Mouse (Mus musculus): ENCODE measurements around the gene Nsdhl.
A peak's percentile ranks its signal among the peaks of the same experiment; 100 is the strongest.

The Nsdhl gene

DNA sequence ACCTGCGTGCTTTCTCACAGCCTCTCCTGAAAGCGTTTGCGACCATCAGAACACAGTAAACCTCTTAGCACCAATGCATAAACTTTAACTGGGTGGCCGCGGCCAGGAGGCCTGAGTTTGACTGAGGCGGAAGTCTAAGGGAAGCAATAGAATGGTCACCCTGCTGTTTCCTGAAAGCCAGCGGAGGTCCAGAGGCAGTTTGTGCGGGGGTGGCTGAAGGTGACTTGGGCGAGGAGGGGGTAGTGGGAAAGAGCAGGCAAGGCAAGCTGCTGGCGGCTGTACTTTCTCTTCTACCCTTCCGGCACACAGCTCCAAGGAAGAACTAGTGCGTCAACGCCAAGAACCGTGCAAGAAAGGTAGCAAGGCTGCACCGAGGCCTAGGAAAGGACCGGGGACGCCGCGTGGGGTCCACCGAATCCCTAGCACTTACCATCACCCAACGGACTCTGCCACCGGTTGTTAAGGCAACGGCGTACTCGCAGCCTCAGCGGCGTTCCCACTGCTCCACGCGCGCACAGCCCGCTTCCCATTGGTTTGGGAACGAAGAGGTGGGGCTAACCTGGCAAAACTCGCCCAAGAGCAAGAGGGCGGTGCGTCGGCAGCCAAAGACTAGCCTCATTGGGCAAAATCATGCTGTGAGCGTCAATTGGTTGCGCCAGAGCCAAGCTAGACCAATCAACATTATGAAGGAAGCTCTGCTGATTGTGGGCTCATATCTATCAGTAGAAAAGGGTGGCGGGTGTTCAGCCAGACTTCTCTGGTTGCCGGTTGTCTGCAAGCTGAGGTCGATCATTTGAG is at the start of gene Nsdhl, which contains the start of gene Cetn2:
TSS of gene Nsdhl (plus strand) at position 674 of the 798 bp plus-strand sequence.
TSS of gene Cetn2 (minus strand) at position 528 of the 798 bp plus-strand sequence.
- peak; percentile 89 for DNase-seq

DNA sequence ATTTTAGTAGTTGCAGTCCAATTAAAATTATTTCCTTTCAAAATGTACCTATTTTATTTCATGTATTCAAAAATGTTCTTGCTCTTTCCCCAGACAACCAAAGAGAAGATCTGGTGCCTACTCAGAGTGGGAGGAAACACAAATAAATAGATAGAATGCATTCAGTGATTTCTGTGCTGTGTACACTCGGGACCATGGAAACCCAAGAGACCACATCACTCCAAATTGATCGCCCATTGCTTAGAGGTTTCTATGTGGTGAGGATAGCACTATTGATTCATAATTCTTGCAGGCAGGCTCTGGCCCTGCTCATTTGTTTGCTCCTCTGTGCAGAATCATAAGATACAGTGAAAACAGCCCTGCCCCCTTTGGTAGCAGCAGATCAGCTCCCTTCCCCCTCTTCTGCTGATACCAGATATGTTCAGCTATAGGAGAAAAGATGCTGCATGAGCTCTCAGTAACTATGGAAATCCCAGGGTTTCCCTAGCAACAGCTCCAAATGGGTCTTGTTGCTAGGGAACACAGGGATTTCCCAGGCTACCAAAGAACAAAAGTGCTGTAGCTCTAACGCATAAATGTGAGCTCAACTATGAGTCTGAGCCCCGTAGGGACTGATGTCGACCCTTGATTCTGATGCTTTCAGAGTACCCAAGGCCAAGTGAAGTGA is 22.8 kb upstream of the Nsdhl start:
- DNase-seq: no peak

DNA sequence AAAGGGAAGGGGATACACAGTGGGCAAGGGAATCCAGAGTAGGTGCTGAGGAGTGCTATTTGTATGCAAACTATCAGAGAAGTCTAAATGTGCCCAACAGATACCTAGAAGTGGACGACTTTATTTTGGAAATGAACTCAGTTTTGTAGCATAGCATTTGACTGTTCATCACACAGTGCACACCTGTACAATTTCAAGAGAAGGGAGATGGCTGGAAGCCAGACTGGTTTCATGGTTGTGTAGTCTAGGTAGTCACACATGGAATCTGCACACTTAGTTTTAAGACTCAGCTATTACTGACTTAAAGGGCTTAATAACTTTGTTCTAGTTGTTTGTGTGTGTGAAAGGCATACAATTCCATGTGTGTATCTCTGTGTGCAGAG is 22.3 kb upstream of the Nsdhl start:
- DNase-seq: no peak

DNA sequence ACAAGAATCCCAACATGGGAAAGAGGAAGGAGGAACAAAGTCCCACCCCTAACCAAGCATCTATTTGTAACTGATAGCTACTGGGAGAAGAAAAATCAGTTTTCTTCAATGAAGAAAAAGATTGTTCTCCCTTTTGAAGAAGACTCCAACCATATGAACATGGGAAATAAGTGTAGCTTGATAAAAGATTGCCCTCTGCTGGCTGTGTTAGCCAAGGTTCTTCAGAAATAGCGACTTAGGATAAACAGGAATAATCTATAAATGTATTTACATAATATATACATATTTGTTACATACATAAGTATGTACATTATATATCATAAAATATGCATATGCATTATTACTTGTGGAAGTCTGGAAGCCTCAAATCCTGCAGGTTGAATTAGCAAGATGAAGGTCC is 15.8 kb upstream of the Nsdhl start:
- no peak for DNase-seq

GRCm38 (mm10) chrX:72907619-72908403 is 10.5 kb upstream of the Nsdhl start:
- DNase-seq: no peak

GRCm38 (mm10) chrX:72908404-72908741 is 10.0 kb upstream of the Nsdhl start:
- DNase-seq: no peak

DNA sequence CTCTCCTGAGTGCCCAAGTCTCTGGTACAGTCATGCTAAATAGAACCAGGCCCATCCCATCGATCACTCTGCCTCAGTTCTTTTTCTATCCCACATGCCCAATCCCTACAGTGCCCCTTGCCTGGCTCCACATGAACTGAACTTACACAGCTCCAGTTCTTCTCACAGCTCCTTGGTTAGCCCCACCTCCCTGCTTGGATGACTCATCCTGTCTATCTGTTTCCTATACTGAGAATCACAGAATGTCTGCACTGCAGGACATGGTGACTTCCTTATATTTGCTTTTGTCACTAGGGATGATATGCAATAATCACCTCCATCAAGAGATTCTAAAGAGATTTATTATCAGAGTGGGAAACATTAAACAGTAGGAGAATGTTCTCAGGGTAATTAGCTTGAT is 6.7 kb upstream of the Nsdhl start:
- no peak for DNase-seq

DNA sequence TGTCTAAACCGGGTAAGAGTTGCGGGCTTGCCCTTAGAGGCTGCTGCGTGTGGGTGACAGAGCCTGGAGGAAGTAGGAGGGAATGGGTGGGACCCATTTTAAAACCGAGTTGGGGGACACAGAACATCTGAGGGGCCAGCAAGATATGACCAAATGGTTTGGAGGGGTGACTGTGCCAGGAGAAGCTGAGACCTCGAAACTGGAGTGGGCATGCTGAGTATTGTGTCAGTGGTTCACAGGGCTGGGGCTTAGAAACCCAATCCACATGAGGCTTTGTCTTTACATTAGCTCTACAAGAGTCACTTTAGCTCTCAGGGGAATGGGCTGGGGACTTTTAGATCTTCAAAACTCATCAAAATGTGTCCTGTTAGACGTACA is 314 bp downstream of the Nsdhl start:
- no peak for DNase-seq

GRCm38 (mm10) chrX:72921391-72921790 is 3.0 kb downstream of the Nsdhl start:
- no peak for DNase-seq

GRCm38 (mm10) chrX:72953464-72953863 is 35.1 kb downstream of the Nsdhl start:
- DNase-seq: no peak

- no peak for DNase-seq
Measured at GRCm38 (mm10) chrX:72956486-72956885, 38.1 kb downstream of the Nsdhl start.

DNA sequence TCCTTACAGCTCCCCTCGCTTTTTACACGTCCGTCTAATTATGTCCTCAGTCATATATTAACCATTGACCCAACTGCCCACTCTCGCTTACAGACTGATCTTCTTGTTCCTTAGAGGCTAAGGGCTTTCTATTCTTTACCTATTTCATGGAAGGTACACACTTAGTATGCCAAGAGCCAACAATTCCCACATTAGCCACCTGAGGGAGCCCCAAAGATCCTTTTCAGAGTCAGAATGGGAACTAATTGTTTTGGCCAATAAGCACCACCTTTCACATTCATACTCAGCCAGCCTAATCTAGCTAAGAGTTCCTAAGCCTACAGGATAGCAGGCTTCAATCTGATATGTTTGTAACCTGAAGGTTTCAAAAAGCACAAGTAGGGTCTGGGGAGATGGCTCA is 42.1 kb downstream of the Nsdhl start:
- no peak for DNase-seq

GRCm38 (mm10) chrX:72961511-72961910 is 43.2 kb downstream of the Nsdhl start:
- no peak for DNase-seq

DNA sequence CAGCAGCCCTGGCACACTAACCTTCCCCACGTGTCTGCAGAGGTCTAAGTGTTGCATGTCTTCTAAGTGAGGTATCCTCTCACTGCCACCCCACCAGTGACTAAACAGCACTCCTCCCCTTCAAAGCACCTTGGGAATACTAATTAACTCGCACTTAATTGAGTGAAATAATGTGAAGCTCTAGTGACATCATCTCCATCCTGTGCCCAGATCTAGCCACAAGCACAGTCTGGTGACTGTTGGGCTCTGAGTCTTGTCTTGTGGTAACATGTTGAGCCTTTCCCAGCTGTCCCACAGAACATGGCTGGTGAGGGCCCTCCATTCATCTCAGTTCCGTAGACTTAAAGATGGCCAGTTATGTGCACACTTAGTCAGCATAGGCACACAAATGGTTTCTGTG is 44.4 kb downstream of the Nsdhl start:
- DNase-seq: no peak

DNA sequence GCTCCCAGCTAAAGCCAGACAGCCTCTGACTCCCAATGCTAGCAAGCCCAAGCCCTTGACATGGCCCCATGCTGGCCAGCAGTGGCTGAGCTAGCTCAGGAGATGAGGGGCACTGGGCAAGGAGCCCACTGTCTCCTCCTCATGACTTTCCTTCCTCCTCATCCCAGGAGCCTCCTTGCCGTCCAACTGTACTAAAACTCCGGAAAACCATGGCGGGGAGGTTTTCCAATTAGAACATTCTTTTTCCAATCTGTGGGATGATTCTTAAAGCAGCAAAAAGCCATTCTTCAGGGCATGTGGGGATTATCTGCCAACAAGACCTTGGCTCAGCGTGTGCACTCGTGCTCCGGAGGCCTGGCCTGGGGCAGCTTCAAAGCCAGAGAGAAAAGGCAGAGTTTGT is 64.5 kb downstream of the Nsdhl start:
- DNase-seq: no peak

- DNase-seq: no peak
Measured at GRCm38 (mm10) chrX:72985607-72986006, 67.2 kb downstream of the Nsdhl start.

DNA sequence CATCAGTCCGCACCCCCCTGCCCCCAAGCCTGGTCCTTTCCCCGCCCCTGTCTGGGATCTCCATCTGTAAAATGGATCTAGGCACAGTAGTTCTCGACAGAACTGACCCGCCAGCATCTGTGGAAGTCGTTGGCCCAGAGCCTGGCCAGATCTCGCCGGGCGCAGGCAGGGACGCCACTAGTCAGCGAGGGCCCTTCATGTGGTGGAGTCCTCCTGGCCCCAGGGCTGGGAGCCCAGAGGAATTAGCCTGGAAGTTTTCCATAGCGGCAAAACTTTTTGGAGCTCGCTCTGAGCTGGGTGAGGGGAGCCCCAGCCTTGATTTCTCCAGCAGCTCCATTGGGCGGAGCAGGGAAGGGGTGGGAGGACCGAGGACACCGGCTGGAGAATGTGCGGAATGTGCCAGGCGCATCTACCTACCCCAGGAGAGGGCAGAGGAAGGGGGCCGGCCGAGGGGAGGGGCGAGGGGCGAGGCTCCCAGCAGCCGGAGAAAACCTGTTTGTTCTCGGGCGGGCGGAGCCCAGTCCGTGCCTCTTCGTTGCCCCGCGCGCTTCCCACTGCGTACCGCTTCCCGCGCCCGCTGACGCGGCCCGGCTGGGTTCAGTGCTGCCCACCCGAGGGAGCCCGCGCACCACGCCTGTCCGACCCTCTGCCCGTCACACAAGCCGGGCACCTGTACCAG is 68.6 kb downstream of the Nsdhl start, which contains the start of gene Zfp185:
TSS of gene Zfp185 (plus strand) at position 499 of the 679 bp plus-strand sequence.
- no peak for DNase-seq

DNA sequence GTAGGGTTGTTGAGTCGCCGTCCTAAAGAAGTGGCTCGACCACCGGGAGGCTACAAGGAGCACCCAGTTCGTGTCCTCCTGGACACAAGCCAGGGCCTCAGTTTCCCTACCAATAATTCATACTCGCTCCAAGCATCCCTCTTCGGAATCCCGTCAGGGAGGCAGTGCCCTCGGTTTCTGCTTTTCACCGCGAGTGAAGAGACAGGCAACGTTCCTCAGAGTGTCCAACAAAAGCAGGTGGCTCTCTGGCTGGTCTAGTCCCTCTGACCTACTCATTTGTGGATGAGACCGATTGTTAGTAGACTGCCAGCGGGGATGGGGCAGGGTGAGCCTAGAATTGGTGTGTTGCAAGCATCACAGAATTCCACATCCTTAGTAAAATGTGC is 69.2 kb downstream of the Nsdhl start:
- no peak for DNase-seq

DNA sequence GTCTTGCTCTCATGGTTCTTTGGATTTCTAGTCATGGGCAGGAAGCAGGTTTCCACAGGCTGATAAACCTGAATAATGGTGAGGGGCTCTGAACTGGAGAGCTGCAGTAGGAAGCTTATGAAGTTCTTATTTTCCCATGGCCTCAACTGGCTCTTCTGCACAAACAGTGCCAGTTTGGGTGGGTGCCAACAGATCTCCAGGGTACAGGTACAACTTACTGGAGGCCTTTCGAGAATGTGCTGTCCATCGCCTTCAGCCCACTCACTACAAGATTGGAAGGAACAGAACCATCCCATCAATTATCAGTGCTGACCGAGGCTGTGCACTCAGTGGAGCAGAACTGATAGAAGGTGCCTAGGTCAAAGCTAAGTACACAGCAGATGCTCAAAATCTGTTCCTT is 70.1 kb downstream of the Nsdhl start:
- no peak for DNase-seq

DNA sequence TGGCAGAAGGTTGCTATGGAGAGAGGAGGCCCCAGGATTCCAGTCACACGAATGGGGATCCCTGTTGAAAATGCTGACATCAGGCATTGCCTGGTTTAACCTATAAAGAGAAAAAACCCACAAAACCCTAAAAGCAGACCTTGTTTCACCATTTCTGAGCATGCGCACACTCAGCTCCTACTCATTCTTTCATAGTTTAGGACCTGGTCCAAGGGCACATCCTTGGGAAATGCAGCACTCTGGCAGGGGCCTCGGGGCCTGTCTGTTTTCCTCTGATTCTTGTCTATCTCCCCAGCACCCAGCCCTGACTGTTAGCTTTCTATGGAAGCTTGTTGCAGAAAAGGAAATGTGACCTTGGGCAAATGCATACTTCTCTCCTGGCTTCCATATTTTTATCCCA is 72.2 kb downstream of the Nsdhl start:
- DNase-seq: no peak

- no peak for DNase-seq
Measured at GRCm38 (mm10) chrX:72992291-72992919, 74.0 kb downstream of the Nsdhl start.

GRCm38 (mm10) chrX:72995542-72995941 is 77.2 kb downstream of the Nsdhl start:
- DNase-seq: no peak

GRCm38 (mm10) chrX:73003110-73003509 is 84.8 kb downstream of the Nsdhl start:
- no peak for DNase-seq

All from cerebellum, adult 11-12 months (tissue).